Mouse (Mus musculus) MEL (cell line): ENCODE data around the gene Ifna2. TPM values are rescaled to one million over a fixed set of nuclear protein-coding genes. Genes with fewer than 3 reads are reported as not detected.

Experiments
- DNase-seq: peaks from one replicate; pipeline ENCODE4 v3.0.0; 2011; ENCODE audit warnings: low read depth, low spot score
- H3K27ac ChIP-seq: 2 replicates; pipeline ENCODE4 v1.5.1; 2012; ENCODE audit warnings: low read depth, mild to moderate bottlenecking, control low read depth, low read length, moderate library complexity; ENCODE audit not compliant: control insufficient read depth
- H3K27me3 ChIP-seq, 2 experiments: fragments of 150-350 bp in 1 of 2; sonication (generic) in 1 of 2; 2 replicates each; pipeline ENCODE4 v1.6.1; 2012; ENCODE audit warnings: low read length in 2 of 2, mild to moderate bottlenecking in 2 of 2, improper control_type of control experiment in 1 of 2, moderate library complexity in 1 of 2; ENCODE audit not compliant: insufficient read depth in 2 of 2, control insufficient read depth in 1 of 2
- H3K36me3 ChIP-seq, 2 experiments: 2 replicates each; pipeline ENCODE4 v1.6.1; 2012 to 2014; ENCODE audit warnings: low read length in 2 of 2, improper control_type of control experiment in 1 of 2, inconsistent platforms in 1 of 2, mild to moderate bottlenecking in 1 of 2; ENCODE audit not compliant: insufficient read depth in 2 of 2, control insufficient read depth in 1 of 2
- H3K4me1 ChIP-seq, 2 experiments: fragments of 150-350 bp in 1 of 2; sonication (generic) in 1 of 2; 2 replicates each; pipeline ENCODE4 v1.6.1; 2012; ENCODE audit warnings: low read length in 2 of 2, improper control_type of control experiment in 1 of 2, mild to moderate bottlenecking in 1 of 2; ENCODE audit not compliant: insufficient read depth in 2 of 2, control insufficient read depth in 1 of 2
- H3K4me3 ChIP-seq, 2 experiments: fragments of 150-350 bp in 1 of 2; sonication (generic) in 1 of 2; 2 replicates each; pipeline ENCODE4 v1.5.1; 2012; ENCODE audit warnings: low read depth in 2 of 2, low read length in 2 of 2, mild to moderate bottlenecking in 2 of 2, moderate library complexity in 2 of 2, control low read depth in 1 of 2, improper control_type of control experiment in 1 of 2; ENCODE audit not compliant: control insufficient read depth in 1 of 2, insufficient read depth in 1 of 2
- H3K79me2 ChIP-seq: 2 replicates; pipeline ENCODE4 v1.6.1; 2012; ENCODE audit warnings: mild to moderate bottlenecking, low read length, moderate library complexity; ENCODE audit not compliant: control insufficient read depth, poor library complexity, insufficient read depth
- H3K9ac ChIP-seq: 2 replicates; pipeline ENCODE4 v1.6.1; 2012; ENCODE audit warnings: low read depth, mild to moderate bottlenecking, control low read depth, low read length, moderate library complexity; ENCODE audit not compliant: control insufficient read depth, poor library complexity, severe bottlenecking
- H3K9me3 ChIP-seq: fragments of 150-350 bp; sonication (generic); replicated peaks from 2 replicates; pipeline ENCODE4 v1.6.1; 2012; ENCODE audit warnings: mild to moderate bottlenecking, low read length, improper control_type of control experiment, moderate library complexity; ENCODE audit not compliant: insufficient read depth
- CHD2 ChIP-seq: IDR thresholded peaks from 2 replicates; pipeline ENCODE4 v1.6.1; 2011; ENCODE audit warnings: low read length, improper control_type of control experiment
- GATA1 ChIP-seq: IDR thresholded peaks from 2 replicates; pipeline ENCODE4 v1.6.1; 2011; ENCODE audit warnings: low read depth, low read length, improper control_type of control experiment
- HCFC1 ChIP-seq: IDR thresholded peaks from 2 replicates; pipeline ENCODE4 v1.6.1; 2012; ENCODE audit warnings: low read depth, mild to moderate bottlenecking, inconsistent platforms, low read length, improper control_type of control experiment, moderate library complexity
- KAT2A ChIP-seq: conservative IDR thresholded peaks from 2 replicates; pipeline ENCODE4 v1.6.1; 2012; ENCODE audit warnings: low read depth, low read length, improper control_type of control experiment, inconsistent platforms
- MAFK ChIP-seq: IDR thresholded peaks from 2 replicates; pipeline ENCODE4 v1.6.1; 2011; ENCODE audit warnings: low read depth, mild to moderate bottlenecking, low read length, improper control_type of control experiment, borderline replicate concordance
- MXI1 ChIP-seq: IDR thresholded peaks from 2 replicates; pipeline ENCODE4 v1.6.1; 2011; ENCODE audit warnings: mild to moderate bottlenecking, low read depth, low read length, improper control_type of control experiment
- NRF1 ChIP-seq: IDR thresholded peaks from 2 replicates; pipeline ENCODE4 v1.6.1; 2014; ENCODE audit warnings: low read depth, mild to moderate bottlenecking, inconsistent platforms, low read length, improper control_type of control experiment, moderate library complexity; ENCODE audit not compliant: poor library complexity, insufficient read depth, severe bottlenecking
- POLR2AphosphoS2 ChIP-seq: IDR thresholded peaks from 2 replicates; pipeline ENCODE4 v1.6.1; 2011; ENCODE audit warnings: low read length, improper control_type of control experiment
- POLR2AphosphoS5 ChIP-seq: IDR thresholded peaks from 2 replicates; pipeline ENCODE4 v1.6.1; 2012; ENCODE audit warnings: low read depth, borderline replicate concordance, mild to moderate bottlenecking, inconsistent platforms, low read length, moderate library complexity, mixed read lengths
- RAD21 ChIP-seq: IDR thresholded peaks from 2 replicates; pipeline ENCODE4 v1.6.1; 2011; ENCODE audit warnings: mild to moderate bottlenecking, low read depth, low read length, improper control_type of control experiment
- SMC3 ChIP-seq: IDR thresholded peaks from 2 replicates; pipeline ENCODE4 v1.6.1; 2011; ENCODE audit warnings: low read depth, low read length, improper control_type of control experiment
- TAL1 ChIP-seq: IDR thresholded peaks from 2 replicates; pipeline ENCODE4 v1.6.1; 2012; ENCODE audit warnings: mild to moderate bottlenecking, inconsistent platforms, low read length, moderate library complexity, mixed read lengths
- TBP ChIP-seq: IDR thresholded peaks from 2 replicates; pipeline ENCODE4 v1.8.0; 2011; ENCODE audit warnings: low read depth, low read length, improper control_type of control experiment
- USF1 ChIP-seq: IDR thresholded peaks from 2 replicates; pipeline ENCODE4 v1.6.1; 2014; ENCODE audit warnings: low read depth, mild to moderate bottlenecking, inconsistent platforms, low read length, improper control_type of control experiment, moderate library complexity
- USF2 ChIP-seq, 2 experiments: IDR thresholded peaks; 2 replicates each; pipeline ENCODE4 v1.6.1; 2011 to 2012; ENCODE audit warnings: improper control_type of control experiment in 2 of 2, low read length in 2 of 2, borderline replicate concordance in 1 of 2, inconsistent platforms in 1 of 2, low read depth in 1 of 2, mild to moderate bottlenecking in 1 of 2; ENCODE audit not compliant: insufficient read depth in 1 of 2
- ZMIZ1 ChIP-seq: IDR thresholded peaks from 2 replicates; pipeline ENCODE4 v1.6.1; 2012; ENCODE audit warnings: low read depth, mild to moderate bottlenecking, inconsistent platforms, low read length, improper control_type of control experiment, moderate library complexity
- ZNF384 ChIP-seq: IDR thresholded peaks from 2 replicates; pipeline ENCODE4 v1.6.1; 2012; ENCODE audit warnings: low read depth, mild to moderate bottlenecking, inconsistent platforms, low read length, improper control_type of control experiment
- polyA plus RNA-seq, 2 experiments: library from polyadenylated mRNA; stranded (reverse) in 1 of 2; unstranded in 1 of 2; fragments of >175 nt in 1 of 2; fragments of >200 nt in 1 of 2; gene quantifications; 2 replicates each; pipeline versions ENCODE4 v1.2.1 to v1.2.4; 2012; ENCODE audit warnings: low replicate concordance in 2 of 2, low read depth in 1 of 2; ENCODE audit not compliant: insufficient read length in 2 of 2, insufficient read depth in 1 of 2, missing spikeins in 1 of 2
- total RNA-seq: library from RNA; depleted of rRNA; stranded (reverse); fragments of 300-350 nt; gene quantifications from 2 replicates; pipeline ENCODE4 v1.2.3, GENCODE M21; 2012

The Ifna2 gene
- total and polyA plus RNA-seq, 3 experiments = not detected

DNA sequence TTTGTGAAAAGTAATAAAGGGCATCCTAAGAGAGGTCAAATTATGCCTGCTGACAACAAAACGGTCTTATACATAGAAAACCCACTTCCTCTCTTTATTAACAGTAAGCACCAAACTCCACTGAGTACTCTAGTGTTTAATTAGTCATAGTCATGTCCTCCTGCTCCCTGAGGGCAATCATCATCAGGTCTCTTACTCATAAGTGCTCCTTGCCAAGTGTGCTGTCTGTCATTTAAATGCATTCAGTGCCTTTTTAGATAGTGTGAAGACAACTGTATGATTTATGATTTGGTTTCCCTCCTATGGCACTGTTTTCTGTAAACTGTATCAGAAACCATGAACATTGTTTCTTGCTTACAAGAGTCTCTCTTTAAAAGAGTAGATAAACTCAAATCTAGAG is 30.6 kb upstream of the Ifna2 start:
- peaks cover 13 to 19% of the 10 kb centered on the region in 2 experiments; a peak in 3 of 4 replicates for H3K36me3 ChIP-seq

DNA sequence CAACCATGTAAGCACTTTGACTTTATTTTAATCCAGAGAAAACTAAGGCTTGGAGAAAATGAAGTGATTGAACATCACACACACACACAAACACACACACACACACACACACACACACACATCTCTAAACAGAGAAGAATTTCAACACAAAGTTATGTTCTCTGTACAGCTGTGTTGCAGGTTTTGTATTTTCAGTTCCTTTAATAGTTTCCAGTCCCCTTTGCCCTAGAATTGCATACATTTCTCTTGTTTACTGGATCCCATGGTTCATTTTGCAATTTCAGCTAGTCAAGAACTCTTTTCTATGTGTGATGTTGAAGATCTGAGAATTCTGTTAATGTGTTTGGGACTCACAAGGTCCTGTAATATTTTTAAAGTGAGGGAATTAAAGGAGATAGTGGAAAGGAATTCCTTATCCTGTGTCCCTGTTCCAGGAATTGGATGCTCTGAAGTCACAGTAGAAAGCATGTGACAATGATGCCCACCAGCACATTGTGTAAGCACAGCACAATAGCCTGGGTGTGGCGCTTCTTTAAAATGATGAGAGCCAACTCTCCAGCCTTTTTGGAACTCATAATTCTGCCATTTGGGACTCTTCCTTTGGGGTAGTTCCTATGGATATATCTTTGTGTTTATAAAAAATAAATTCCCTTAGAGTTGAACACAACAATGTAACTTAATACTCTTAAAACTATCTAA is 23.6 kb upstream of the Ifna2 start:
- Histone ChIP-seq H3K4me1 (no peaks in the 10 kb centered on the region), H3K4me3 (no peak overlapping the region), H3K27ac (no peak overlapping the region), H3K79me2 (no peaks in the 10 kb centered on the region), H3K27me3 (no peaks in the 10 kb centered on the region), H3K9me3 (no peaks in the 10 kb centered on the region), H3K9ac (no peak overlapping the region), H3K36me3 (no peaks in the 10 kb centered on the region; a peak in 1 of 4 replicates)
- no peak for DNase-seq
- no peak for TF ChIP-seq POLR2AphosphoS5
- TF ChIP-seq HCFC1 = no peak
- TF ChIP-seq GATA1 = no peak
- TF ChIP-seq TAL1 = no peak
- no peak for TF ChIP-seq NRF1
- TF ChIP-seq ZNF384 = no peak
- TF ChIP-seq MXI1 = no peak
- no peak for TF ChIP-seq CHD2
- no peak for TF ChIP-seq KAT2A
- no peak for TF ChIP-seq ZMIZ1

More for the DNA sequence above, 30.6 kb upstream of the Ifna2 start:
- H3K27ac ChIP-seq = no peak overlapping the region
- H3K4me1 ChIP-seq = peaks cover 0 to 7% of the 10 kb centered on the region in 2 experiments; a peak in 3 of 4 replicates
- DNase-seq = peak; percentile 43
- TF ChIP-seq POLR2AphosphoS2 = no peak
- no peak for TF ChIP-seq POLR2AphosphoS5
- TF ChIP-seq TBP = no peak
- no peaks in the 10 kb centered on the region for H3K9me3 ChIP-seq
- H3K27me3 ChIP-seq = no peaks in the 10 kb centered on the region
- no peak overlapping the region for H3K9ac ChIP-seq
- no peak overlapping the region for H3K4me3 ChIP-seq
- peaks cover 24% of the 10 kb centered on the region for H3K79me2 ChIP-seq

DNA sequence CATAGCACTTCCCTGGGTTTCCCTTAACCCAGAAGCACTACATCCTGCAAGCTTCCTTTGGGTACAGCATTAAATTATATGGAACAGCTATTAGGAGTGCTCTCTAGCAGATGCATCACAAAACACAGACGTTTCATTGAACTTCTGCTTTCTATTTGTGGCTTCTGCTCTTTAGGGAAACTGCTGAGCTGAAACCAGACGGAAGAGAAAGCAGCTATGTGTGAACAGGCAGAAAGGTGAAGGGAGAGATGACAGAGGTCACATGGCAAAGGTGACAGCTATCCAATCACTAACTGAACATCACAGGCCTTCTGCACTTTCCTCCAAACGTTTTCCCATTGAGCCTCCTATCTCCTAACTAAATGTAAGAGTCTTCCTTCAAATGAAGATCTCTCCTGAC is 22.2 kb upstream of the Ifna2 start:
- H3K4me1 ChIP-seq = no peaks in the 10 kb centered on the region
- DNase-seq = peak; percentile 49
- H3K4me3 ChIP-seq = no peak overlapping the region
- no peak overlapping the region for H3K9ac ChIP-seq
- H3K79me2 ChIP-seq = no peaks in the 10 kb centered on the region
- H3K36me3 ChIP-seq = no peaks in the 10 kb centered on the region; a peak in 1 of 4 replicates
- TF ChIP-seq USF2 (IDR thresholded peaks at IDR 0.05; ENCODE audit: borderline replicate concordance in 1 of 2, insufficient read depth in 1 of 2, low read depth in 1 of 2, low read length in 2 of 2) = no peak
- no peak for TF ChIP-seq RAD21
- 0 out of 2 replicates have a peak, but pooled peaks have one; percentile 34 for TF ChIP-seq USF1
- TF ChIP-seq SMC3 = no peak
- TF ChIP-seq MAFK = no peak
- TF ChIP-seq, all 39 proteins: peak for 1
- no peaks in the 10 kb centered on the region for H3K9me3 ChIP-seq
- no peaks in the 10 kb centered on the region for H3K27me3 ChIP-seq
- no peak overlapping the region for H3K27ac ChIP-seq
